Mouse (Mus musculus): ENCODE results near the gene Esp15. TPM values are rescaled to one million over a fixed set of nuclear protein-coding genes. Genes with fewer than 3 reads are reported as not detected.
"Not testable (repeated sequence)": the region's sequence is repeated elsewhere in the genome, so short reads cannot be mapped to it uniquely, and the experiment has no call there.

Gene Esp15
- not detected in 2 replicates for polyA plus RNA-seq (2015; fragmentation: Nextera tagmentation; extraction: Ambion mirVana)

DNA sequence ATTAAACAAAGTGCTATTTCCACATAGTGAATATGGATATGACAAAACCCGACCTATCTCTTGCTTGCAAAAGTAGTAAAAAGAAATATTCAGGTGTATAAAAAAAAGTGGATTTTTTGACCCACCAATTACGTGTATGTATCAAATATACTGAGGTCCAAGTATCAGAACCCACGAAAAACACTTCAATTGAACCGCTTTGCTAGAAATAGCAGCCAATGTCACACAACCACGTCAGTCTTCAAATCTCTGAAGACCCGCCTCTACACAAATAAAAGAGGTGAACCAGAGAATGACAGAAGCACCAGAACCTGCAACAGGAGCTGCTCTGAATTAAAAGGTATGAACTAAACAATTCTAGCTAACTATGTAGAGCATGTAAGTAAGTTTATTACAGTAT is at the start of gene Esp15:
Gene Esp15, plus strand, starts transcription at position 301 of the 400 bp plus-strand sequence.
- not testable (repeated sequence) for H3K4me2 ChIP-seq (ENCODE audit: low read depth, low read length); H3K27me3 ChIP-seq (ENCODE audit: control insufficient read depth, insufficient read depth, low read depth, low read length); H3K36me3 ChIP-seq (ENCODE audit: control insufficient read depth, insufficient read depth, low read length); ATAC-seq (ENCODE audit: low read depth); H3K27ac ChIP-seq (ENCODE audit: low read length); H3K4me3 ChIP-seq (ENCODE audit: low read length); H3K9ac ChIP-seq (ENCODE audit: low read length); H3K4me1 ChIP-seq (replicated peaks; ENCODE audit: control insufficient read depth, insufficient read depth, low read length); H3K9me3 ChIP-seq (ENCODE audit: control insufficient read depth, low read length)
- WGBS: 65% methylated on average over 6 of the region's 6 CpGs

DNA sequence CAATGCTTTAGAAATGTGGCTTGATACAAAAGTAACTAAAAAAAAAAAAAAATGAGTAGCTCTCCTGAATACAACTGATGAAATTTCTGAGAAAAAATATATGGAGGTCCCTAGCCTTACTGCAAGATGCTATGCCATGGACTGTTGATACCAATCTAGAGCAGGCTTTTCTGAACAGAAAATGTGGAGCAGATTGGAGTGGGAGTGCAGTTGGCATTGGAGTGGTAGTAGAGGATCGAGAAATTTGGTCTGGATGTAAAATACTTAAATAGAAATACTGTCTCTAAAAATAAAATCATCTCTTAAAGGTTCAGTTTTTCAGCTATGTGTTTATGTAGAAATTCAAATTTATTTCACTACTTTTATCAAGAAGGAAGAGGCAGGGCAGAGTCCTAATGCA is 49.2 kb upstream of the Esp15 start:
- H3K36me3 ChIP-seq (ENCODE audit: control insufficient read depth, insufficient read depth, low read length): no peaks in the 10 kb centered on the region
- H3K9ac ChIP-seq (ENCODE audit: low read length): no peak overlapping the region
- H3K4me1 ChIP-seq (replicated peaks; ENCODE audit: control insufficient read depth, insufficient read depth, low read length): no peaks in the 10 kb centered on the region
- H3K9me3 ChIP-seq (ENCODE audit: control insufficient read depth, low read length): no peaks in the 10 kb centered on the region; the same call in 1 of the 2 replicates
- H3K27me3 ChIP-seq (ENCODE audit: control insufficient read depth, insufficient read depth, low read depth, low read length): no peaks in the 10 kb centered on the region
- 35% methylated on average over 1 of the region's 1 CpGs for WGBS
- ATAC-seq (ENCODE audit: low read depth): no peak
- no peak overlapping the region for H3K27ac ChIP-seq (ENCODE audit: low read length)
- H3K4me2 ChIP-seq (ENCODE audit: low read depth, low read length): no peak overlapping the region
- H3K4me3 ChIP-seq (ENCODE audit: low read length): no peak overlapping the region

Other genes starting within 250 kb of the Esp15 start
- not detected in 2 replicates for gene Esp18, start 234.6 kb upstream of the Esp15 start, polyA plus RNA-seq (2015; fragmentation: Nextera tagmentation; extraction: Ambion mirVana)
- gene Esp16, start 104.8 kb upstream of the Esp15 start, polyA plus RNA-seq (2015; fragmentation: Nextera tagmentation; extraction: Ambion mirVana): not detected in 2 replicates